Mouse (Mus musculus): ENCODE measurements around the gene Wars.

Wars gene

GRCm38 (mm10) chr12:108906398-108906797 lies 12.4 kb upstream of the Wars start:
- no peak for DNase-seq (ENCODE audit: low spot score)

DNA sequence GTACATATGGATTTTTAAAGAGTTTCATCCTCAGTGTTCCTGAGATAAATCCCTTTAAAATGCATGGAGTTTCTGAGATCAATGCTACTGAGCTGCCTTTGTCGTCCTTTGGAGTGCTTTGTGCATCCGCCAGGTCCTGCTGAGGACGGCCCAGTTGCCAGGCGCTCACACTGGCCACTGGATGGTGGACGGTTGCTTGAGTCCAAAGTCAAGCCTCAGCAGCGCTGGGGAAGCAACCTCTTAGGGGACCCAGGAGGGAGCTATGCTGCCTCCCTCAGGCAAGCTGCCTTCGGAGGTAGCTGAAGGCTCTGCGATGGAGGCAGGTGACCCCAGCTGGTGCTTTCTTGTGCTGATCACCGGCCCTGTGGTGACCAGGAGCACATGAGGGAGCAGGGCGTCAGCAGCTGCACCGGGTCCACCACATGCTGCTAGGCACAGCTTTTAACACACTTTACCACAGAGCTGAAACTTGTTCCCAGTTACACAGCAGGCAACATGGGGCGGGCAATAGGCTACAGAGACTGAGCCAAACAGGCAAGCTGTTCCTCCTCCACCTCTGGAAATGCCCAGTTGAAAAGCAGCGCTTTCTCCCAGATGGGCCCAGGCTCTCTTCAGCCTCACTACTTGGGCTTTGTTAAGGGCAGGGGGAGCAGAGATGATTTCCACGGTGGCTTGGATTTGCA lies 11.8 kb upstream of the Wars start:
- DNase-seq (ENCODE audit: low spot score) = no peak

DNA sequence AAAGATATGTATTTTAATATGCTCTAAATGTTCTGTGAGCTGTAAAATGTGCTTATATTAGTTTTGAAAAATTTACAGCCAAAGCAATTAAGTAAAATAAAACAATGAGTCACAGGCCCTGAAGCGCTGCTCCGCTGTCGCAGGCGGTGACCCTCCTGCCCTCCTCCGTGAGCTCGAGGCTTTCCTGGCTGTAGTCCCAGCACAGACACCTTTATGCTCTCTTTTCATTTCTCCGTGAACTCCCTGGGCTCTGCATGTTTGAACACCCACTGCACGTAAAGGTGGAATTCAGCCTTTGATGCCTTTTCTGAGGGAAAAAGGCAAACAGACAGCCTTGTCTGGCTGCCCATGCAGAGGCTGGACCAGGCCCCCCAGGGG lies 10.3 kb upstream of the Wars start:
- DNase-seq (ENCODE audit: low spot score) = no peak

DNA sequence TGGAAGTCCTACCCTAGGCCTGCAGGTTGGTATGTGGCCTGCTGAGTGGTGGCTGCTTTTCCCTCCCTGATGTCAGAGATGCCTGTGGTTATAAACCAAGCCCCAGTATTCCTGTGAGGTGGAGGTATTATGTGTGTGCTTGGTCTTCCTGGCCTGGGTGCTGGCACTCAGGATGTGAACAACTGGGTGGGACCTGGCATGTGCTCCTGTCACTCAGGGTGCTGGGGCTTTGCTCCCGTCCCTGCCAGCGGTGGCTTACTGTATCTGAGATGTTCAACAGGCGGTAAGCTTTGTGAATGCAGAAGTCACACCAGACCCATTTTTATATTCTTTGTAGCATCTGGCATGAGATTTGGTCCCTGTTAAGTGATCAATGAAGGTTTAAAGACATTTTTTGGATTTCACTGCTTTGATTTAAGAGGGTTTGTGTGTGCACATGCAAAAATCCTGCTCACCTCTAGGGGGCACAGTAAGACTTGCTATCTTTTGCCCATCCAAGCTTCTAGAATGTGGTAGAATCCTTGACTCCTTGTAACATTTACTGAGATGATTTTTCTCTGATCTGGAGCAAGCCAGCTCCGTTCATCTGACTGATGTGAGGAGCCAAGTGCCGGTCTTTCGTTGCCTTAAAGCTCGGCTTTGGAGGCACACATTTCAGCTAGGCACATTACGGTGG lies 9.8 kb upstream of the Wars start:
- no peak for DNase-seq (ENCODE audit: low spot score)

- no peak for DNase-seq (ENCODE audit: low spot score)
These were observed 9.0 kb upstream of the Wars start for GRCm38 (mm10) chr12:108902940-108903339.

GRCm38 (mm10) chr12:108901346-108901745 lies 7.4 kb upstream of the Wars start:
- DNase-seq (ENCODE audit: low spot score) = no peak

DNA sequence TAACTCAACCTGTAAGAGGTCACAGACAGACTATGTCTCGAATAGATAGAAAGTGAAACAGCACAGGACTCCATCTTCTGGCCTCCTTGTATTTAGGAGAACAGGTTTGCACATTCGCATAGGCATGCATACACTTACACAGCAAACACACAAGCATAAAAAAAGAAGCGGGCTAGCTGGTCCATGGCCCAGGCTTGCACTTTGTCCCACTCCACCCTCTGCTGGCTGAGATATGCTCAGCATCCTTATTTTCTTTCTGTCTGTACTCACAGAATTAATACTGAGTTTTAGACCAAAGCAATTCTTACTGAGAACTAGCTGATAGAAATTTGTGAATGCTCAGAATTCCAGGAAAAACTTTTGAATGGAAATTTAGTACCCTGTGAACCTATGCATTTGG lies 2.0 kb upstream of the Wars start:
- DNase-seq (ENCODE audit: low spot score) = no peak

GRCm38 (mm10) chr12:108894432-108894816 lies 450 bp upstream of the Wars start:
- DNase-seq (ENCODE audit: low spot score) = no peak

DNA sequence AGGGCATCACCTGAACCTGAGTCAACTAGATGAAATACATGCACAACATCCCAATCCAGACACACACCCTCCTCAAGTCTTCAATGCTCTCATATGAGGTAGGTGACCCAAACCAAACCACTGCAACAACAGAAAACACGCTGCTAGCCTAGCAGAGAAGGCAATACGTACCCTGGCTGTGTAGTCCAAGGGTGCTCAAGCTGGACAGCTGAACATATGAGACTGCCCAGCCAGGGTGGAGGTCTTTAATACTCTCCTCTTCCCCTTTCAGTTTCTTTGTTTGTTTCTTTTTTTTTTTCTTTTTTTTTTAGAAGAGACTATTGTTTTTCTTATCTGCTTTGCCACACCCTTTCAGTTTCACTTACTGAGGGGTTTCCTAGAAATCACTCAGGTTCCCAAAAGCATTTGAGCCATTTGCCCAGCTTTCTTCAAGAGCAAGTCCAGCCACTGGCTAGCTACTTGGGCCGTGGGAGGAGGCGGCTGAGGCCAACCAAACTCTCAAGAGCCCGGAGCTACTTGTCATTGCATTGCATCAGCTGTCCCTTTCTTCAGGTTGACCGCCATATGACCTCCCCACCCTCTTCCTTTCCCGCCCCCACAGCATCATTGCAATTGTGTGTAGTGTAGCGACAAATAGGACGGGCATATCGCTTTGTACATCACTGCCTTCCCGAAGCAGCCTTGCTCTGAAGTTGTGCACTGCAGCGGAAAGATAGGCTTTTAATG lies 822 bp downstream of the Wars start, which contains the start of gene Wdr25:
Gene Wdr25, plus strand, starts transcription at position 643 of the 726 bp plus-strand sequence.
- DNase-seq (ENCODE audit: low spot score) = no peak

- no peak for DNase-seq (ENCODE audit: low spot score)
These were observed 5.3 kb downstream of the Wars start for GRCm38 (mm10) chr12:108888632-108889031.

DNA sequence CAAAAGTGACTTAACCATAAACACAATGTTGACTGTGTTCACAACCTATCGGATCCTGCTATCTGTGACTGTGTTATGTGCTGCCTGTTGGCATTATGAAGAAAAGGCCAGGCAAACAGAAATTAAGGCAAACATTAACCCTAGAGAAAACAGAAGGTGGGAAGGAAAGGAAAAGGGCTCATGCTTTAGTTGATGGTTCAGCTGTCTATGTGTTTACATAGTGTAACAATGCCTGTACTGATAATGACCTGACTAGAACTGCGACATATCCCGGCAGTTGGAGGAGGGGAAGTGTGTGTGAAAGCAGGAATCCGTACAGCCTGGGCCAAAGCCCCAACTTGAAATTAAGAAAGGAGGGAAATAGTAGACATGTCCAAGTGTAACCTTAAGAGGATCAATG lies 6.9 kb downstream of the Wars start:
- no peak for DNase-seq (ENCODE audit: low spot score)

GRCm38 (mm10) chr12:108885906-108886305 lies 8.1 kb downstream of the Wars start:
- no peak for DNase-seq (ENCODE audit: low spot score)

- no peak for DNase-seq (ENCODE audit: low spot score)
These were observed 11.2 kb downstream of the Wars start for GRCm38 (mm10) chr12:108882776-108883175.

DNA sequence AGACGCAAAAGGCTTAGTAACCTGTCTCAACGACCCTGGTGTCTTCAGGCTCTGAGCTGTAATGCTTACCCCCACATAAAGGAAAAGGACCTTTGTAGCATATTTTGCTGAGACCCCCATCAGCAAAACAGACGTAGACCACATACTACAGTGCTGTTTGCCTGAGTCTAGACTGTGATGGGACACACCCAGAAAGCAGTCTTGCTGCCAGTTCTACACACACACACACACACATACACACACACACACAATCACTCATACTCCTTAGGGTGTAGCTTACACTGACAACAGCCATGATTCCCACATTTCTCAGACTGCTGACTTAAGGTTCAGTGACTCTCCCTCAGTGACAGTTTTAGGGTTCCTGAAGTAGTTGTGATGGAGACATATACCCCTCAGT lies 12.8 kb downstream of the Wars start:
- DNase-seq (ENCODE audit: low spot score) = no peak

DNA sequence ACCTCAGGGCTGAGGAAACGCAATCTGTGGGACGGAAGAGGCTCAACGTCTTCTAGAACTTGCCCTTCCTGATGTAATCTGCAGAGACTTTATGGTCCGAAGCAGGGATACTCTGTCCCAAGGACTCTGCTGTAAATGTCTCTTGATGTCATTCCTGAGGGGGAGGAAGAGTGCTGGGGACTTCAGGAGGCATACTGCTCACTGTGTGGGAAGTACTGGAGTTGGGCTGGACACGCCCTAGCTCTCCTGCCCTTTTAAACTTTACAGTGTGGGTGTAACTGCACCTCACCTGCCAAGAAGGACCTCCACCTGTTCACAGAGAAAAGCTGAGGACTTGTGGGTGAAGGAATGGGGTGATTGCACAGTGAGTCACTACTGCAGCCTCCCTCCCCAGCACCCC lies 13.4 kb downstream of the Wars start:
- DNase-seq (ENCODE audit: low spot score) = no peak

DNA sequence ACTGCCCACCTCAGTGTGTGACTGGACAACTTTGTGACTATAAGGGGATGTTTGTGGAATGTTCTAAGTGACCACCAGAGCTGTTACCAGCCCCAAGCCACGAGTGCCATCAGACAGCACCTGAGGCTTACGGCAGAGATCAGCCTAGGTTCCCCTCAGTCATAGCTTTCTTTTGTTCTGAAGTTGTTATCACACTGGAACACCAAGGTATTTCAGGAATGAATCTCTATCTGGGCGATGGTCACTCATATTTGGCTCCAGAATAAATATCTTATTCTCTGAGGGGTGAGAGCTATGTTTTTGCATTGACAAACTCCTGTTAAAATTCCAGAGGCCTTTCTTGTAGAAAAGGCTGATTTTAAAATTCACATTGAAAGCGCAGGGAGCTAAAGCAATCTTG lies 14.8 kb downstream of the Wars start:
- DNase-seq (ENCODE audit: low spot score) = no peak

GRCm38 (mm10) chr12:108873122-108873521 lies 20.9 kb downstream of the Wars start:
- no peak for DNase-seq (ENCODE audit: low spot score)

- DNase-seq (ENCODE audit: low spot score) = no peak
These were observed 24.4 kb downstream of the Wars start for GRCm38 (mm10) chr12:108869575-108869974.

- no peak for DNase-seq (ENCODE audit: low spot score)
These were observed 28.9 kb downstream of the Wars start for GRCm38 (mm10) chr12:108865007-108865494.

DNA sequence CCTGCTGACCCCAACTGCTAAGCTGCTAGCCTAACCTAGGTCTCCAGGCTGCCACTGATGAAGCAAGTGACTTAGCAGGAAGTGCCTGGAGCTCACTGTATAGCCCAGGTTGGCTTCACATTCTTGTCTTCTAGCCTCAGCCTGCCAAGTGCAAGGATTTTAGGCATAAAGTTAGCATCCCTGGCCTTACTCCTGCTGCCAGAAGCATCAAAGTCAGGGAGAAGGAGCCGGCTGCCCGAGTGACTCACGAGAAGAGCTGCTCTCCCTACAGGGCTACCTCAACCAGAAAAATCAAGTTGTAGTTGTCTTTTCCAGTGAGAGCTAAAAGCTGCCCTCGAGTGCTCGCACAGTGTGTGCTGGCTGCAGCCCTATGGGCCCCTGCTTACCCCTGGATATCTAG lies 35.5 kb downstream of the Wars start:
- no peak for DNase-seq (ENCODE audit: low spot score)

DNA sequence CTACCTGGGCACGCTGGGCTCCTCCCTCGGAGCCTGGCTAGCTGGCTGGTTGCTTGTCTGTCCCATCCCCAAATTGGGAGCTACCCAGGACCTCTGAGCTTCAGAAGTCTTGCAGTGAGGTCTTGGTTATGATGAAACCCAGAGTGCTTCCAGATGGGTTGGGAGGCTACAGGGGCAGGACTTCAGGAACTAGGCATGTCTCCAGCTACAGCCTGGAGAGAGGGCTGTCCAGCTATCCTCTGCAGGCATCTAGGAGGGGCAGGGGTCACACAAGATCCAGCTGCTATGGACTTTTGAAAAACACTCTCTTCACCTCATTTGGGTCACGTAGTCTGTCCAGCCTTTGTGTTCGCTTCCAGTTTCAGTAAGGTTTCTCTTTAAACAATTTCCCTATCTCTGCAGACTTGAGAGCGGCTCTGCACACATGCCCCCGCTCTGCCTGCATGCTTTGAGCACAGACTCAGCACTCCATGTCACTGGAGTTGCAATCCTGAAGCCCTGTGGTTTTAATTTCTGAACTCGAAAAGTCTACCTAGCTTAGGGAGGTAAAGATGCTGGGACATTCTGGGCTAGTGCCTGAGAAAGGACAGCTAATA lies 36.3 kb downstream of the Wars start:
- DNase-seq (ENCODE audit: low spot score) = no peak

GRCm38 (mm10) chr12:108857109-108857508 lies 36.9 kb downstream of the Wars start:
- no peak for DNase-seq (ENCODE audit: low spot score)

DNA sequence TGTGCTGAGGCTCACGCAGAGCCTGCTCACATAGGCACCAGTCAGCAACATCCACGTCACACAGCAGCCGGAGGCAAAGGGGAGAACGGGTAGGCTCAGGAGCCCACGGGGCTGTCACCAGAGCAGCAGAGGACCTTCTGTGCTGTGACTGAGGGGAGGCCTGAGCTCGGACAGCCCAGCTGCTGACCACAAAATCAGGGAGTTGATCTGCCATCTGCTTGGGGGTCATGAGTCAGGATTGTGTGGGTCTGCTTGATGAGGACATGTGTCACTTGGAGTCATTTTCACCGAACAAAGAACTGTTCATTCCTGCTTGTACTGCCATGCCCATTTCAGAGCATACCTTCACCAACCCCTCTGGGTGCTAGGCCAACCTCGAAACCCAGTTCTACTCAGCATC lies 37.8 kb downstream of the Wars start:
- DNase-seq (ENCODE audit: low spot score) = no peak
